Mouse (Mus musculus): ENCODE measurements around the gene Fgf12. TPM values are rescaled to one million over a fixed set of nuclear protein-coding genes. Genes with fewer than 3 reads are reported as not detected.

The Fgf12 gene
- total and polyA plus RNA-seq, 3 experiments, result 0.76 TPM; not detected in 2

GRCm38 (mm10) chr16:28726792-28727191, 26.1 kb downstream of the Fgf12 start:
- TF ChIP-seq POLR2AphosphoS5 (IDR thresholded peaks at IDR 0.05; ENCODE audit: insufficient replicate concordance, low read depth, low read length), result no peak
- no peak for TF ChIP-seq CTCF (IDR thresholded peaks at IDR 0.05; ENCODE audit: low read depth, low read length)
- TF ChIP-seq GATA2 (IDR thresholded peaks at IDR 0.05; ENCODE audit: borderline replicate concordance, low read depth, low read length), result no peak
- no peak for TF ChIP-seq TAL1 (conservative IDR thresholded peaks at IDR 0.05; ENCODE audit: low read depth, low read length)
- TF ChIP-seq GATA1 (IDR thresholded peaks at IDR 0.05; ENCODE audit: borderline replicate concordance, low read length), result no peak
- H3K9me3 ChIP-seq (replicated peaks), result peaks cover 7% of the 10 kb centered on the region; the same call in 1 of the 2 replicates
- H3K4me1 ChIP-seq (ENCODE audit: insufficient read depth, low read depth, low read length), result no peaks in the 10 kb centered on the region
- no peak overlapping the region for H3K4me3 ChIP-seq (ENCODE audit: low read depth, low read length)
- no peaks in the 10 kb centered on the region for H3K27me3 ChIP-seq (ENCODE audit: insufficient read depth, low read length)
- DNase-seq (ENCODE audit: low spot score) (no peak), ATAC-seq (ENCODE audit: extremely low read depth, insufficient number of reproducible peaks, low FRiP score, poor library complexity, severe bottlenecking) (no peak)
- no peaks in the 10 kb centered on the region for H3K36me3 ChIP-seq (replicated peaks)

DNA sequence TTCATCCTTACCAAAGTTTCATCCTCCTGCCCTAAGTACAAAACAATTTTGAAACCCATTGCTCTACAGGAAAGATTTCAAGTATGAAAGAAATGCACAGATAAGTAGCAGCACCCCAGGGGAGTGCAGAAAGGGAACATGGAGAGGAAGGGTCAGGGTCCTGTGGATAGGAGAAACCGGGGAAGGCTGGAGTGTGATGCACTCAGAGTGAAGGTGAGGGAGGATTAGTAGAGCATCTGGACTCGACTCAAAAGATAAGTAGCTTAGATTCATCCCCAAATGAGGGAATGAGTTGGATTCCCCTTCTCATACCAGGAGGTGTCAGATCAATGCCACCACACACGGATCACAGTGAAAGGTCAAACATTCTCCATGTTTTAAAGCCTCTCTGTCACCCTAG, 46.2 kb downstream of the Fgf12 start:
- Histone ChIP-seq H3K9me3 (replicated peaks) (peaks cover 16% of the 10 kb centered on the region), H3K27me3 (ENCODE audit: insufficient read depth, low read length) (no peaks in the 10 kb centered on the region), H3K4me3 (ENCODE audit: low read depth, low read length) (no peak overlapping the region), H3K4me1 (ENCODE audit: insufficient read depth, low read depth, low read length) (no peaks in the 10 kb centered on the region), H3K36me3 (replicated peaks) (no peaks in the 10 kb centered on the region)
- DNase-seq (ENCODE audit: low spot score), result no peak
- ATAC-seq (ENCODE audit: extremely low read depth, insufficient number of reproducible peaks, low FRiP score, poor library complexity, severe bottlenecking), result no peak
- TF ChIP-seq POLR2AphosphoS5 (IDR thresholded peaks at IDR 0.05; ENCODE audit: insufficient replicate concordance, low read depth, low read length) (no peak), GATA1 (IDR thresholded peaks at IDR 0.05; ENCODE audit: borderline replicate concordance, low read length) (no peak), CTCF (IDR thresholded peaks at IDR 0.05; ENCODE audit: low read depth, low read length) (no peak), TAL1 (conservative IDR thresholded peaks at IDR 0.05; ENCODE audit: low read depth, low read length) (no peak), GATA2 (IDR thresholded peaks at IDR 0.05; ENCODE audit: borderline replicate concordance, low read depth, low read length) (no peak)

DNA sequence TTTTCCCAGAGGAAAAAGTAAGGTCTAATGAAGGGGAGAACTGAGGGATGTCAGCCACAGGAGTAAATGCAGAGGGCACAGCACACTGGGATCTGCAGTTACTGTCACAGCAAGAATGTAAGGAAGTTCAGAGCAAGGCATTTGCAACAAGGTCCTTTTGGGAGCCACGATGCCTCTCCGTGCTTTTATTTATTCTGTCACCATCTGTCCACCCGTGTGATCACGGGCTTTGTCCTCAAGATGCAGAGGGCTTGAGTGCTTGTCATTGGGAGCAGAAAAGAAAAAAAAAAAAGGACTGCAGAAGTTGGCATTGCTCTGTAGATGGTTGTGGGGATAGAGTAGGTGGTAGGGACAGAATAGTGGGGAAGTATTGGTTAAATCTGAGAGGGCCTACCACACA, 52.5 kb downstream of the Fgf12 start:
- DNase-seq (ENCODE audit: low spot score) (no peak), ATAC-seq (ENCODE audit: extremely low read depth, insufficient number of reproducible peaks, low FRiP score, poor library complexity, severe bottlenecking) (no peak)
- H3K4me3 ChIP-seq (ENCODE audit: low read depth, low read length), result no peak overlapping the region
- H3K36me3 ChIP-seq (replicated peaks), result no peaks in the 10 kb centered on the region
- no peaks in the 10 kb centered on the region for H3K4me1 ChIP-seq (ENCODE audit: insufficient read depth, low read depth, low read length)
- no peaks in the 10 kb centered on the region for H3K27me3 ChIP-seq (ENCODE audit: insufficient read depth, low read length)
- TF ChIP-seq GATA2 (IDR thresholded peaks at IDR 0.05; ENCODE audit: borderline replicate concordance, low read depth, low read length) (no peak), TAL1 (conservative IDR thresholded peaks at IDR 0.05; ENCODE audit: low read depth, low read length) (no peak), CTCF (IDR thresholded peaks at IDR 0.05; ENCODE audit: low read depth, low read length) (no peak), GATA1 (IDR thresholded peaks at IDR 0.05; ENCODE audit: borderline replicate concordance, low read length) (no peak), POLR2AphosphoS5 (IDR thresholded peaks at IDR 0.05; ENCODE audit: insufficient replicate concordance, low read depth, low read length) (no peak)
- H3K9me3 ChIP-seq (replicated peaks), result peaks cover 4% of the 10 kb centered on the region

DNA sequence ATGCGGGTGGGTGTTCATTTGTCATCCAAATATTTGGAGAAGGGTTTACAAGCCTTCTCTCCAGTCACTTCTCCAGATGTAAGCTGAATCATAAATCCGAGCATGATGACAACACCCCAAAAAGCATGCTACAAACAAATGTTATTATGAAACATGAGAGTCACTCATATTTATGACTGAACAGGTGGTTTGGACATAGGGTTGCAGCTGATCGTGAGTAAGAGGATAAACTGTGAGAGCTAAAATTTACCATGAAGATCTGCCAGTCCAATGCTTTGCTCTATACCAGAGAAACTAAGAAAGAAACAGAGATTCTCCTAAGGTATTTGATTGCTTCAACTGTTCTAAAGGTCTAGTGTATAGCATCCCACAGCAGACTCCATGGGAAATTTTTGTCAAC, 56.0 kb downstream of the Fgf12 start:
- Histone ChIP-seq H3K9me3 (replicated peaks) (peaks cover 6% of the 10 kb centered on the region), H3K4me1 (ENCODE audit: insufficient read depth, low read depth, low read length) (no peaks in the 10 kb centered on the region), H3K27me3 (ENCODE audit: insufficient read depth, low read length) (no peaks in the 10 kb centered on the region), H3K36me3 (replicated peaks) (no peaks in the 10 kb centered on the region), H3K4me3 (ENCODE audit: low read depth, low read length) (no peak overlapping the region)
- DNase-seq (ENCODE audit: low spot score) (no peak), ATAC-seq (ENCODE audit: extremely low read depth, insufficient number of reproducible peaks, low FRiP score, poor library complexity, severe bottlenecking) (no peak)
- no peak for TF ChIP-seq GATA2 (IDR thresholded peaks at IDR 0.05; ENCODE audit: borderline replicate concordance, low read depth, low read length)
- no peak for TF ChIP-seq TAL1 (conservative IDR thresholded peaks at IDR 0.05; ENCODE audit: low read depth, low read length)
- no peak for TF ChIP-seq GATA1 (IDR thresholded peaks at IDR 0.05; ENCODE audit: borderline replicate concordance, low read length)
- no peak for TF ChIP-seq CTCF (IDR thresholded peaks at IDR 0.05; ENCODE audit: low read depth, low read length)
- TF ChIP-seq POLR2AphosphoS5 (IDR thresholded peaks at IDR 0.05; ENCODE audit: insufficient replicate concordance, low read depth, low read length), result no peak

DNA sequence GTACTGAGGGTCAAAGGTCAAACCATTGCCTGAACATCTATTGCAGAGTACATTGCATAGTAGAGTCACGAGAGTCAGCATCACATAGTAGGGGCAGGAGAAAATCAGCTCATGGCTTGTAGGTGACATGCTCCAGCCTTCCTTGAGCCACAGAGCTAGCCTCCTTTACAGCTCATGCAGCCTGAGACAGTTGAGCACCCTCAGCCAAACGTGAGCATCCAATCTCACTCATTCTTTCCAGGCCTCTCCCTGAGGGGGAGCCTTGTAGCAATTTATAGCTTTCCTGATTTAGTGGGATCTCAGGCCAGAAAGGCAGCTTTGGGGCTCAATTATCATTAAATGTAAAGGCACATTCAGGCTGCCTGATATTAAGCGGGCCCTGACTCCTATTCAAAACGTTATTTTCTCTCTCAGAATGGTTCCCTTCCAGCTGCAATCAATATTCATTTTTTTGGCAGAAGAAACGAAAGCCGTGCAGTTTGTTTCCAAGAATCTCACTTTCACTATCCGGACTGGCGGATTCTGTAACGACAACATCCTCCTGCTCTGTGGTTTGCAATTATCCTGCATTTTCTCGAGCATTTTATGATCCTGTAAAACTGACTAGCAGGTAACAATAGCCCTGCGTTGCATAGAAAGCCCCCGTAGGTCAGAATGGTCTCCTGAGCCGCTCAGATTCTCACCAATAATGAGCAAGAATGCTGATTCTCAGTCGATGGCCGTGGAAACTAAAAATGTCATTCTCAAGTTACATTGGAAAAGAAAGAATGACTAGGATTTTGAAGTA, 58.6 kb downstream of the Fgf12 start:
- H3K9me3 ChIP-seq (replicated peaks), result peaks cover 7% of the 10 kb centered on the region
- H3K36me3 ChIP-seq (replicated peaks), result no peaks in the 10 kb centered on the region
- no peak overlapping the region for H3K4me3 ChIP-seq (ENCODE audit: low read depth, low read length)
- DNase-seq (ENCODE audit: low spot score), result no peak
- H3K27me3 ChIP-seq (ENCODE audit: insufficient read depth, low read length), result no peaks in the 10 kb centered on the region
- no peaks in the 10 kb centered on the region for H3K4me1 ChIP-seq (ENCODE audit: insufficient read depth, low read depth, low read length)
- TF ChIP-seq POLR2AphosphoS5 (IDR thresholded peaks at IDR 0.05; ENCODE audit: insufficient replicate concordance, low read depth, low read length) (no peak), GATA1 (IDR thresholded peaks at IDR 0.05; ENCODE audit: borderline replicate concordance, low read length) (no peak), CTCF (IDR thresholded peaks at IDR 0.05; ENCODE audit: low read depth, low read length) (no peak), GATA2 (IDR thresholded peaks at IDR 0.05; ENCODE audit: borderline replicate concordance, low read depth, low read length) (no peak), TAL1 (conservative IDR thresholded peaks at IDR 0.05; ENCODE audit: low read depth, low read length) (no peak)
- ATAC-seq (ENCODE audit: extremely low read depth, insufficient number of reproducible peaks, low FRiP score, poor library complexity, severe bottlenecking), result no peak

DNA sequence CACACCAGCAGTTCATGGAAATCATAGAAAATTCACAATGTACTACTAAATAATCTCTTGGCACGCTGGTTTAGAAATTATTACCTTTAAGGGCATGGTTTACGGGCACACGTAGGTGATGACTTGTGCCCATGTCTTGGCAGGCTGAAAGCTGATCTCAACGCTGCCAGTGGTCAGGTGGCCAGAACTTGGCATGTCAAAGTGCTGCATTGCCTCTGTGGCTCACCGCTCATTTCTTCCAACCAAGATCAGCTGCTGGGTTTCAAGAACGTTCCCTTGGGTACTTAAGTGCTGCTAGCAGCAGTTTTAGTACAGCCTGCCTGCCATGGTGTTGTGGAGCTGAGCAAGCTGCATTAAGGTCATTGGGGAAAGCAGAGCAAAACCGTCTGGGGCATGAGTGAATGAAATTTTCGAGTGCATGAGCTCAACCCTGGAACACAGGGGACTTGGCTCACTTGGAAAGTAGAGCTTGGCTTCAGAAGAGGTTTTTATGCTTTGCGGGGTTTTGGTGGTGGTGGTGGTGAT, 63.9 kb downstream of the Fgf12 start:
- no peak overlapping the region for H3K4me3 ChIP-seq (ENCODE audit: low read depth, low read length)
- TF ChIP-seq POLR2AphosphoS5 (IDR thresholded peaks at IDR 0.05; ENCODE audit: insufficient replicate concordance, low read depth, low read length) (no peak), GATA2 (IDR thresholded peaks at IDR 0.05; ENCODE audit: borderline replicate concordance, low read depth, low read length) (no peak), GATA1 (IDR thresholded peaks at IDR 0.05; ENCODE audit: borderline replicate concordance, low read length) (no peak), CTCF (IDR thresholded peaks at IDR 0.05; ENCODE audit: low read depth, low read length) (no peak), TAL1 (conservative IDR thresholded peaks at IDR 0.05; ENCODE audit: low read depth, low read length) (no peak)
- no peaks in the 10 kb centered on the region for H3K36me3 ChIP-seq (replicated peaks)
- H3K9me3 ChIP-seq (replicated peaks), result peaks cover 9% of the 10 kb centered on the region
- DNase-seq (ENCODE audit: low spot score), result no peak
- ATAC-seq (ENCODE audit: extremely low read depth, insufficient number of reproducible peaks, low FRiP score, poor library complexity, severe bottlenecking), result no peak
- no peaks in the 10 kb centered on the region for H3K4me1 ChIP-seq (ENCODE audit: insufficient read depth, low read depth, low read length)
- H3K27me3 ChIP-seq (ENCODE audit: insufficient read depth, low read length), result no peaks in the 10 kb centered on the region

Data from G1E (cell line).